Mouse (Mus musculus): ENCODE data around the gene Ppara.

The Ppara gene

GRCm38 (mm10) chr15:85734571-85735033 lies at the start of gene Ppara:
Gene Ppara (plus strand): TSS chr15:85734983.
- DNase-seq, result peak; percentile 76

DNA sequence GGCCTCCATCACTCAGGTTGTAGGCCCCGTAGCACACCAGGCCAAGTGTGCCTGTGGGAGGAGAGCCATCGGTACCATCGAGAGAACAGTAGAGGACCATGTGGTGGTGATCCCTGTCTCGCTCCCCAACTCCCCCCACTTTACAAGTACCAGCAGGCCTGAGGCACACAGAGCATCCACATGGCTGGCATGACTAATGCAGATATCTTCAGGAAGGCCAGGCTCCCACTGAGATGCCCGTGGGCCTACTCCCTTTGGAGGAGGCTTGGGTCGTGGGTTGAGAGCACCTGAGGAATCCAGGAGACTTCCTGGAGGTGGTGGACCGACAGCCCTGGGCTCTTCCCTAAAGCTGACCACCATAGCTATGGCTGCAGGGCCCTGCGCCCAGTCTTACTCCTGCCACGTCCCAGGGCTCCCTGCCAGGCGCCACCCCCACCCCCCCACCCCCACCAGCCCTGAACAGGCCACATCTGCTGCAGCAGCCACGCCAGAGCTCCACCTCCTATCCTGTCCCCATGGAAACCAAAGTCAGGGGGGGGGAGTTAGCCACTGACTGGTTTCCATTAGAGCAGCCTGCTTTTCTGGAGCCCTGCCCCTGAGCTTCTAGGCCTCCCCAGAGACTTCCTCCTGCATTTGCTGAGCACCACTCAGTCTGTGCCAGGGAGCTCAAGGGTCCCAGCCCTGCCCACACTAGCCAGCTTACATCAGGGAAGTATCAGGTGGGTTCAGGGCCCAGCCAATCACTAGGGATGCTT lies 48.0 kb upstream of the Ppara start:
- peak; percentile 86 for DNase-seq

GRCm38 (mm10) chr15:85687630-85688410 lies 47.0 kb upstream of the Ppara start:
- DNase-seq, result no peak

DNA sequence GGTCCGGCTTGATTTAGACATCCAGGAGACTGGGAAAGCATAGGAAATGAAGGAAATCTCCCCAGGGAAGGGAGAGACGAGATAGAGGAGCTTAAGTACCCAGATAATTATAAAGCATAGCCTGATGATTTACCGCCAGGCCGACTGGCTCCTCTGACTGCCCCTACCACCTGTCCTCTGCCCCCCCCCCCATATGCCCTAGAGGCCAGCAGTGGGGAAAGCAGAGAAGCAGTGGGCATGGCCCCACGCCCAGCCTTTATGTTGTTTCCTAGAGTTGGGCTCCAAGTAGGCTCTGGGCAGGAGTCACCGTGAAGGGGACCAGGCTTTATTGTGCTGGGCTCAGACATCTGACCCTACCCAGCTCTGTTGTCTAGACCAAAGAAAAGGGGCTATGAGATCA lies 46.0 kb upstream of the Ppara start:
- DNase-seq, result no peak

GRCm38 (mm10) chr15:85689523-85689922 lies 45.3 kb upstream of the Ppara start:
- DNase-seq, result no peak

- no peak for DNase-seq
These were observed 44.7 kb upstream of the Ppara start for GRCm38 (mm10) chr15:85690058-85690457.

DNA sequence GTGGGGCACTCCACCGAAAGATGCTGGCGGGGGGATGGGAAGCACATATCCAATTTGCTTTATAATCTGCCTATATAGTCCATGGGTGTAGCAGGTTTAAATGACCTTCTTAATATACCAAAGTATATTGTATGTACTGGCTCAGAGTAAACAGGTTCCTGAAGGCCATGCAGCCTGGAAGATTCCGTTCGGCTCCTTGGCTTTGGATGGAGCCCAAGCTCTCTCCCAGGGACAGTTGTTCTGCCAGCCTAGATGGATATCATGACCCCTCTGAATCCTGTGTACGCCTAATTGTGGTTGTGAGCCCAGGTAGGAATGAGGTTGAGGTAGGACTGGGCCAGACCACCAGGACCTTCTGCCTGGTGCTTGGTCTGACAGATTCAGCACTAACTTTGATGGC lies 43.9 kb upstream of the Ppara start:
- no peak for DNase-seq

DNA sequence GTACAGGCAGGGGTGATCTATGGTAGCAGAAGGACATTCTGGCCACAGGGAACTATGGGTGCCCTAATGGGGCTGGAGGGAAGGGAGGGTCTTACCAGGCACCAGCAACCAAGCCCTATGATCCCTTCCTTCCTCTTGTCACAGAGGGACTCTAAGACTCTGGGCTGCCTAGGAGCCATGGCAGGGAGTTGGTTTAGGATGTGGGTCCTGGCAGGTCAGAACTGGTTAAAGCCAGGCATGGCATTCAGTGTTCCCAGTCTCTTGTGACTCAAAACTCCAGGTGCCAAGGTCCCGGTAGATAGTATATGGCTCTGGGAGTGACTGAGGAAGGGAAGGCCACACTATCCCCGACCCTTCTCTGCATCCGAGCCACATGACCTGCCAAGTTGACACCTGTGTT lies 41.7 kb upstream of the Ppara start:
- no peak for DNase-seq

DNA sequence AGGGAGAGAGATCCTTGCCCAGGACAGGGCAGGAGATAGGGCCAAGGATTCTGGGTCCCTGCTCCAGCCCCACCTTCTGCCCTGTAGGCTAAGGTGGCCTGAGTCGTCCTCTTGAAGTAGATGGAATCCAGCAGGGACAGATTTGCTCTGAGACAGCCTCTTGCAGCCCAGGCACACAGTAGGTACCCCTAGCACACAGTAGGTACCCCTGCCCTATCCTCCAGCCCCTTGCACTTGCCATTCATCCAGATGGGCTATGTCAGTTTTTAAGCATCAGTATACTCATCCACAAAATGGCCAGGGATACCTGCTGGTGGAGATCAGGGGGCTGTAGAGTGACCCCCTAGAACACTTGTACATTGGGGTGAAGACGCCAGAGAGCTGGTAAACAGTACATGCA lies 41.0 kb upstream of the Ppara start:
- DNase-seq, result no peak

DNA sequence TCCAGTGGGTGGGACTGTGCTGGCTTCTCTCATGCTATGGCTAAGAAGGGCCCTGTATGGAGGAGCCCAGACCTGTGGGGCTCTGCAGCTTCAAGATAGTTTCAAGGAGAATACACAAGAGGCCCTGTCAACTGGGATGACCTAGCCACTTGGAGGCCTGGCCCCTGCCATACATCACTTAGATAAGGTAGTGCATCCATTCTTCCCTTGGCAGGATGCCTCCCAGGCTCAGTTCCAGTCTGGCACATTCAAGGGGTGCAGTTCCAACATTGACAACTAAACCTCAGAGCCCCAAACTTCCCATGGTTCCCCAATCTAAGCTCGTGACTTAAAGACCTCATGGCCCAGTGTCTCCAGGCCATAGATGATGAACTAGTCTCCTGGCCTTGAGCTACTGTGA lies 40.4 kb upstream of the Ppara start:
- DNase-seq, result no peak

GRCm38 (mm10) chr15:85695304-85695703 lies 39.5 kb upstream of the Ppara start:
- DNase-seq, result no peak

DNA sequence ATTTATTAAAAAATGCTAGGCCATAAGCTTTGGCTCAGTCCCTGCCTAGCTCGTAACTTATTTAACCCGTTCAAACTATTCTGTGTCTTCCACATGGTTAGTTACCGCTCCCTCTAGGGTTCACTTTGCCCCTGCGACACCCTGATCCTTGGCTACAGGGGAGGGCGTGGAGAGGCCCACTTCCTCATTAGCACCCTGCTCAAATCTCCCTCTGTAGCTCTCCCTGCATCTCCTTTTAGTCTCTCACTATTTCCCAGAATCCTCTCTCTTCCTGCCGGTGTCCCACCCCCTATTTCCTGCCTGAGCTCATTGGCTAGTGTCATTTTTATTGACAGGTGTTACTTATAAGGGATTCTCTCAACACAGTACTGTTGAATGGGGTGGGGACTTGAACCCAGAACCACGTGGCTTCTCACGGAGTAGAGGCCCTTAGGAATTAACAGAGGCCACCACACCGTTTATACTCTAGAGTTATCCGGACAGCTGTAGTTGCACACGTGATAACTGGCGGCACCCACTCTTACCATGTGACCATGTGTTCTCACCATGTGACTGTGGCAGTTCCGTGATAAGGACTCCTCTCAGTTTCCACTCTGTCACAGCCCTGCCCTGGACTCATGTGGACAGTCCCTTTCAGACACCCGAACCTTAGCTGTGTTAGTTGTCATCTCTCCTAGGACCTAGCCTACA lies 36.3 kb upstream of the Ppara start:
- peak; percentile 72 for DNase-seq

GRCm38 (mm10) chr15:85699452-85699851 lies 35.3 kb upstream of the Ppara start:
- no peak for DNase-seq

GRCm38 (mm10) chr15:85699862-85700501 lies 34.8 kb upstream of the Ppara start:
- DNase-seq, result no peak

GRCm38 (mm10) chr15:85700716-85701115 lies 34.1 kb upstream of the Ppara start:
- DNase-seq, result no peak

DNA sequence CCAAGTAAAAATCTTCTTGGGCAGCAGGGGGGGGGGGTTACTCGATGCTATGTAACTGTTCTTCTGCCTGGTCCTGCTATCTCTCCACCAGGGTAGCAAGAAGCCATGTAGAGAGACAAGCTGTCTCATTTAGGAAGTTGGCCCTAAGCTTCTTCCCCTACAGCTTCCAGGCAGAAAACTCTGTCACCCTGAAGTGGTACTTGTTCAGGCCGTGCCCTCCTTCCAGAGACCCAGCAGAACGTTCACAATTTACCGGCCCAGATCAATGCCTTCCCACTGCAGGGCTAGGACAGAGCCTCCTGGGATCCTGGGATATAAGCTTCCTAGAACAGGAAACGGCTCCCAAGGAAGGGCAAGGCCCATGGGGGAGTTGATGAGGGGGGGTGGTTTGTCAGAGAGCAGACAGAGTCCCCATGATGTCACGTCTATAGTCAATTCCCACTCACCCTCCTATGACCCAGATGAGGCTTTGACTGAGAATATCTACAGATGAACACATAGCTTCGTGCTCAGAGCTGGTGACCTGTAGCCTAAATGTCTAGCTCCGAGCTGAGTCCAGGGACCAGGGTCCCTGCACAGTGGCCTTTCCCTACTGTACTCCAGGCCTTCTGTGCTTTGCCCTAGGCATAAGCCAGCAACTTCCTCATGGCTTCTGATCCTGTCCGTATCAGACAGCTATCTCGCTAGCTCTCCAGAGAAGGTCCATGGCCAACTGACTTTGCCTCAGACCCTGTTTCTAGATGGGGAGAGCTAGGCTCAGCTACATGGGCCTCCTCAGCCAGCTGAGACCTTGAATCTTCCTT lies 33.5 kb upstream of the Ppara start:
- no peak for DNase-seq

DNA sequence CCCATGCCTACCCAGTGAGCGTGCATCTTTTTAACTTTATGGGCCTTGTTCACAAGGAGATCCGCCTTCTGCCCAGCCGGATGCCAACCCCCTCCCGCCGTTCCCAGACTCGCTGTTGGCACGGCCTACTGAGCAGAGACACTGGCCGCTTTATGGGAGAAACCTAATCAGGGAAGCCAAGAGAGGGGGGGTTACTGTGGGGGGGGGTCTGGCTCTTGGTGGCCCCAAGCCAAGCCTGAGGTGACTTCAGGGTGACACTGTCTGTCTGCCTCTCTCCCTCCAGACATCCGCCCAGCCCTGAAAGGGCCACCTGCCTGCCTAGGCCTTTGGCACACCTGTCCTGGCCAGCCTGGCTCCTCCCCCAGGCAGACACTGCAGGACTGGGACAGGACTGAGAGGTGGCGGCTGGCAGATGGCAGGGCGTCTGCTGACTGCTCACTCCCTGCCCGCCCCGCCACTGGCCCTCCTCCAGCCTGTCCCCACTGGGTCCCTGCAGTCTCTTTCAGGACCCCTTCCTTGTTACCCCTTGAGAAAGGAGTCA lies 32.3 kb upstream of the Ppara start:
- DNase-seq, result peak; percentile 88

DNA sequence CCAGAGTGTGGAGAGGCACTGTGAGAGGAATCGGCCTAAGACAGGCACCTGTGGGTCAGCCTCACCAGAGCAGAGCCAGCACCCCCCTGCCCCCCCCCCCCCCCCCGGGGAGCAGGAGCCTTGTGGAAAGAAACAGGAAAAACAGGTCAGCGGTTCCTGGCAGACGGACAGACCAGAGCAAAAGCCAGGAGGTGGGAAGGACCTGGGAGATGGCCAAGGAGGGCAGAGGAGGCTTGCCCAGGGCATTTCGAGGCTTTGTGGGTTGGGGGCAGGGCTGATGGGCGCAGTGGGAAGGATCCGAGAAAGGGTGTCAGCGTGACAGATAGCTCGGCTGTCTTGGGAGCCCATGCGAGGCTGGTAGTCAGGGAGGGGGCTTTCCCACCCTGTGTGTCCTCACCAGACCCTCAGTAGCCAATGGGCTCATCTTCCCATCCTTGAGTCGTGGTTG lies 31.6 kb upstream of the Ppara start:
- DNase-seq, result peak; percentile 94

DNA sequence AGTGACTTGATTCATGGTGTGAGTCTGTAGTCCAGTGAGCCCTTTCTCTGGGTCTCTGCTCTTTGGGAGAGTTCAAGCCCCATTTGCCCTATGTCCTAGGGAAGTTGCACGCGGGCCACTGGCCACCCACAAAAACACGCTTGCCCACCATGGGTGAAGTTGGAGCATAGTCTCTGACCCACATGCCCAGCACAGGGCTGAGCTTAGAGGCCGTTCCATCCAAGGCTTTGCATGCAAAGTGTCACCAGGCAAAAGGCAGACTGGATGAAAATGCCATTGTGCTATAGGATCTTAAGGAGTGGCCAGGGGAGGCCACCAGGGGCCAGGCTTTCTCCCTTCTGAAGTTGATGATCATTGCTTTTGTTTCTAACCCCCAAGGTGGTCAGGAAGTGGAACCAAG lies 30.9 kb upstream of the Ppara start:
- DNase-seq, result no peak

DNA sequence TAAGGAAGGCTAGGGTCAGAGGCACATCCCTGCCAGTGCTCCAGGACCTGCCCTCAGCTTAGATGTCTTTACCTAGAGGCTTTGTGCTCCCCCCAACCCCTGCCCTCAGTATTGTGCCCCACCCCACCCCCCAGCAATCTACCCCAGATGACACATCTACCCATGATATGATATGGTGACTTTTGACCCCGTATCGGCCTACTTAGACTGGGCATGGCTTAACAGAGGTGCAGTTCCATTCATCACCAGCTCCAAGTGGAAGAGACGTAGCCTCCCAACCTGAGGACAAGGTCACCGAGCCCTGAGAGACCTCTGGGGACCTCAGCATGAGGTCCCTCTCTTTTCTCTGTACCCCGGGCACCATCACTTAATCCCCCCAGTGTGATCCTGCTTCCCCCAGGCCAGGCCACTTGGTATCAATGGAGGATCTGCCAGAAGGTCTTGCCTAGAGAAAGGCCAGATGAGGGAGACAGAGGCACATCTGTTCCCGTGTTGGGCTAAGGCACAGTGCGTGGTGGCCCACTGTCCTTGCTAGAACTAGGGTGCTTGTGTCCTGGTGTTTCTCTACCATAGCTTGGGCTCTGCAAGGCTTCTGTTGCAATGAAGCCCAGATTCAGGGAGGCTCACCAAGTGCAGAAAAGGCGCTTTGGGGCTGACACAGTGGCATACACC lies 30.3 kb upstream of the Ppara start:
- DNase-seq, result no peak

DNA sequence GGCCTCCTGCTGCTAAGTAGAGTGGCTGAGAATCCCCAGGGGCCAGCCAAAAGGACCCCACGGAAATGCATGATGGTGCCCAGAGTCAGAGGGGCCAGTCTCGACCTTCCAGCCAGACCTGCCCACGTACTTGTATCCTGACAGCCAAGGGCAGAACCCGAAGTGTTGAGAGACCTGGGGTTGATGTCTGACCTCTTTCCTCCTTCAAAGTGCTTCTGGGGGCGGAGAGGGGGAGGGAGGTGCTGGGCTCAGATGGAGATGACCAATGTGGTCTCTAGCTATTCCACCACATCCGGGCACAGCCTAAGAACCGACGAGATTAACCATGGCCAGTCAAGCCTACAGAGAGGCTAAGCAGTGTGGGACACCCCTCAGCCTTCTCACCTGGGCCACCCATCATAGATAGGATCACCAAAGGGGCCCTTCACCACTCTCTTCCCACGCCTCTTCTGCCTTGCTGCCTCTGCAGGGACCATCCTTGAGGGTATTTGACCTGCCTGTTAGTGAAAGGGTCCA lies 29.7 kb upstream of the Ppara start:
- no peak for DNase-seq

Measured in kidney, adult 11 months (tissue).